Mouse (Mus musculus) CH12.LX (cell line): Measurements from ENCODE around the gene Lipo4. TPM values are rescaled to one million over a fixed set of nuclear protein-coding genes. Genes with fewer than 3 reads are reported as not detected.

ENCODE experiments used
- DNase-seq: peaks from one replicate; pipeline ENCODE4 v3.0.0-alpha.2; 2013; ENCODE audit errors: extremely low read depth
- H3K27ac ChIP-seq: 2 replicates; pipeline ENCODE4 v1.5.1; 2012; ENCODE audit warnings: low read depth, mild to moderate bottlenecking, control low read depth, moderate library complexity; ENCODE audit not compliant: insufficient read depth
- H3K27me3 ChIP-seq: replicated peaks from 2 replicates; pipeline ENCODE3; 2012; ENCODE audit warnings: inconsistent platforms
- H3K36me3 ChIP-seq, 2 experiments: replicated peaks in 1 of 2; 2 replicates each; pipeline versions ENCODE3 to v1.6.1; 2012; ENCODE audit warnings: inconsistent platforms in 1 of 2, low read length in 1 of 2, mild to moderate bottlenecking in 1 of 2, mixed read lengths in 1 of 2, moderate library complexity in 1 of 2; ENCODE audit not compliant: control insufficient read depth in 1 of 2, insufficient read depth in 1 of 2
- H3K4me1 ChIP-seq, 2 experiments: 2 replicates each; pipeline ENCODE4 v1.6.1; 2012; ENCODE audit warnings: inconsistent platforms in 1 of 2, moderate library complexity in 1 of 2; ENCODE audit not compliant: insufficient read depth in 2 of 2, control insufficient read depth in 1 of 2
- H3K4me2 ChIP-seq: 2 replicates; pipeline ENCODE4 v1.6.1; 2012; ENCODE audit warnings: low read depth, mild to moderate bottlenecking, control low read depth; ENCODE audit not compliant: poor library complexity, insufficient read depth, severe bottlenecking
- H3K4me3 ChIP-seq, 3 experiments: fragments of 150-350 bp in 1 of 3; sonication (generic) in 1 of 3; replicated peaks in 1 of 3; 2 replicates each; pipeline versions ENCODE3 to v1.5.1; 2011 to 2012; ENCODE audit warnings: low read depth in 2 of 3, low read length in 2 of 3, mild to moderate bottlenecking in 2 of 3, moderate library complexity in 2 of 3, control low read depth in 1 of 3, improper control_type of control experiment in 1 of 3, inconsistent platforms in 1 of 3, mixed read lengths in 1 of 3; ENCODE audit not compliant: poor library complexity in 1 of 3
- H3K79me2 ChIP-seq: replicated peaks from 2 replicates; pipeline ENCODE4 v1.6.1; 2012; ENCODE audit warnings: mild to moderate bottlenecking, moderate library complexity; ENCODE audit not compliant: control insufficient read depth, poor library complexity, insufficient read depth, severe bottlenecking; ENCODE audit errors: extremely low read depth
- H3K9ac ChIP-seq: 2 replicates; pipeline ENCODE4 v1.6.1; 2012; ENCODE audit warnings: low read depth, mild to moderate bottlenecking, control low read depth, moderate library complexity; ENCODE audit not compliant: insufficient read depth
- H3K9me3 ChIP-seq: replicated peaks from 2 replicates; pipeline ENCODE3; 2012; ENCODE audit warnings: low read length, inconsistent platforms, mixed read lengths
- BHLHE40 ChIP-seq: IDR thresholded peaks from 2 replicates; pipeline ENCODE4 v1.6.1; 2011; ENCODE audit warnings: mild to moderate bottlenecking, low read depth, low read length, improper control_type of control experiment
- CHD2 ChIP-seq: IDR thresholded peaks from 2 replicates; pipeline ENCODE4 v1.6.1; 2011; ENCODE audit warnings: low read length, improper control_type of control experiment
- HCFC1 ChIP-seq: IDR thresholded peaks from 2 replicates; pipeline ENCODE4 v1.6.1; 2012; ENCODE audit warnings: low read depth, mild to moderate bottlenecking, inconsistent platforms, low read length, improper control_type of control experiment
- MXI1 ChIP-seq: IDR thresholded peaks from 2 replicates; pipeline ENCODE4 v1.6.1; 2011; ENCODE audit warnings: mild to moderate bottlenecking, low read depth, low read length, improper control_type of control experiment
- MYC ChIP-seq: IDR thresholded peaks from 2 replicates; pipeline ENCODE4 v1.6.1; 2011; ENCODE audit warnings: low read depth, mild to moderate bottlenecking, improper control_type of control experiment, low read length
- POLR2AphosphoS2 ChIP-seq: IDR thresholded peaks from 2 replicates; pipeline ENCODE4 v1.6.1; 2011; ENCODE audit warnings: low read depth, low read length, improper control_type of control experiment
- RCOR1 ChIP-seq: conservative IDR thresholded peaks from 2 replicates; pipeline ENCODE4 v1.6.1; 2012; ENCODE audit warnings: low read depth, mild to moderate bottlenecking, inconsistent platforms, low read length, improper control_type of control experiment
- ZKSCAN1 ChIP-seq: IDR thresholded peaks from 2 replicates; pipeline ENCODE4 v1.6.1; 2012; ENCODE audit warnings: low read depth, inconsistent platforms, low read length, improper control_type of control experiment, borderline replicate concordance
- dilution Hi-C: fragments of 300-500 bp; cut with MboI; formaldehyde crosslinking; loops from 2 replicates; pipeline ENCODE4 v1.14.3; 2020; ENCODE audit warnings: low sequenced_read_pairs; ENCODE audit not compliant: extremely low pct_unique_long_range_greater_than_20kb, extremely low pct_ligation_motif_present
- in situ Hi-C: fragments of 300-500 bp; cut with MboI; formaldehyde crosslinking; loops from 3 replicates; pipeline ENCODE4 v1.14.3; 2019; ENCODE audit warnings: low sequenced_read_pairs, low pct_ligation_motif_present, low pct_unique_long_range_greater_than_20kb, mixed read lengths
- polyA plus RNA-seq: library from polyadenylated mRNA; unstranded; fragments of >175 nt; gene quantifications from 2 replicates; pipeline ENCODE4 v1.2.1, GENCODE M21; 2012; ENCODE audit warnings: low read depth; ENCODE audit not compliant: insufficient read length
- total RNA-seq, 2 experiments: library from RNA; depleted of rRNA; stranded (reverse); fragments of 300-350 nt in 1 of 2; fragments of >200 nt in 1 of 2; gene quantifications; 2 replicates each; pipeline ENCODE4 v1.2.3; 2012 to 2014

Gene Lipo4
- total and polyA plus RNA-seq, 3 experiments = not detected

- no peak for DNase-seq
- dilution Hi-C loops (no loop called here), in situ Hi-C loops (no loop called here)
- no peaks in the 10 kb centered on the region for H3K4me1 ChIP-seq
- H3K9me3 ChIP-seq = no peaks in the 10 kb centered on the region
- H3K27ac ChIP-seq = no peak overlapping the region
- no peaks in the 10 kb centered on the region for H3K36me3 ChIP-seq
- no peaks in the 10 kb centered on the region for H3K27me3 ChIP-seq
- no peaks in the 10 kb centered on the region for H3K79me2 ChIP-seq
- H3K4me3 ChIP-seq = no peak overlapping the region
- no peak overlapping the region for H3K9ac ChIP-seq
- no peak overlapping the region for H3K4me2 ChIP-seq
- TF ChIP-seq RCOR1 (no peak), MXI1 (no peak), CHD2 (no peak), MYC (no peak), HCFC1 (no peak), ZKSCAN1 (no peak), POLR2AphosphoS2 (no peak), BHLHE40 (no peak)
Measured at GRCm38 (mm10) chr19:33453725-33454124, 63.9 kb downstream of the Lipo4 start.

Other genes with a start within 250 kb of the Lipo4 start
- gene Rnls, start 125.5 kb downstream of the Lipo4 start, total RNA-seq (2012; rRNA removed) = 1.6 and 1.7 TPM in 2 replicates
- 2.9 and 3.7 TPM in 2 replicates for gene Rnls, start 125.5 kb downstream of the Lipo4 start, total RNA-seq (2014; rRNA removed)
- gene Rnls, start 125.5 kb downstream of the Lipo4 start, polyA plus RNA-seq = 1.8 and 2.8 TPM in 2 replicates
- gene Gm8978, start 107.5 kb upstream of the Lipo4 start, total RNA-seq (2012; rRNA removed) = not detected in 2 replicates
- not detected in 2 replicates for gene Gm8978, start 107.5 kb upstream of the Lipo4 start, total RNA-seq (2014; rRNA removed)
- not detected in 2 replicates for gene Gm8978, start 107.5 kb upstream of the Lipo4 start, polyA plus RNA-seq
- not detected in 2 replicates for gene Lipo2, start 233.6 kb upstream of the Lipo4 start, total RNA-seq (2012; rRNA removed)
- not detected in 2 replicates for gene Lipo2, start 233.6 kb upstream of the Lipo4 start, total RNA-seq (2014; rRNA removed)
- not detected in 2 replicates for gene Lipo2, start 233.6 kb upstream of the Lipo4 start, polyA plus RNA-seq
- 9.0 and 9.7 TPM in 2 replicates for gene Lipo3, start 244.2 kb upstream of the Lipo4 start, total RNA-seq (2012; rRNA removed)
- gene Lipo3, start 244.2 kb upstream of the Lipo4 start, total RNA-seq (2014; rRNA removed) = 42.0 and 44.6 TPM in 2 replicates
- 16.4 and 18.5 TPM in 2 replicates for gene Lipo3, start 244.2 kb upstream of the Lipo4 start, polyA plus RNA-seq